In genomic region chr3:102355352-102355751, GRCm38 (mm10) we compare ENCODE assay signal across 25 mouse cellular contexts.
A peak's percentile ranks its signal among the peaks of the same experiment; 100 is the strongest.
DNase-seq lines count a peak whose midpoint lies in the region; ATAC-seq and TF ChIP-seq lines count a peak whose summit lies in the region.
"Had no signal": no experiment of that assay in that cellular context is flagged by ENCODE, and none has a peak within 500 bp of the region (broad histone marks: within the 10 kb centered on the region; RNA-seq: fewer than 3 reads in every experiment).

No protein-coding gene starts in this region.

- no peaks in the 10 kb centered on the region for H3K79me3 ChIP-seq in C2C12 (ENCODE audit: low read depth)

- H3K4me3 ChIP-seq in heart, embryonic 11.5 days (ENCODE audit: low read depth, low read length) = no peak overlapping the region
- H3K4me3 ChIP-seq in C2C12 (ENCODE audit: insufficient read depth, poor library complexity, severe bottlenecking) = no peak overlapping the region
- no peak overlapping the region for H3K4me3 ChIP-seq in embryonic fibroblast, embryonic 13.5 days (ENCODE audit: insufficient read depth, low read length)
- no peak overlapping the region for H3K4me3 ChIP-seq in intestine, embryonic 15.5 days (replicated peaks)
- H3K4me3 ChIP-seq: embryonic facial prominence, embryonic 13.5 days; embryonic facial prominence, embryonic 15.5 days; forebrain, embryonic 13.5 days; forebrain, embryonic 15.5 days had no signal

- H3K9ac ChIP-seq in heart, embryonic 11.5 days (ENCODE audit: low read depth, low read length) = no peak overlapping the region
- no peak overlapping the region for H3K9ac ChIP-seq in intestine, embryonic 15.5 days
- H3K9ac ChIP-seq: embryonic facial prominence, embryonic 13.5 days; embryonic facial prominence, embryonic 15.5 days; forebrain, embryonic 13.5 days; forebrain, embryonic 15.5 days; forebrain, postnatal 0 days had no signal

- peak; percentile 53 for DNase-seq in heart, adult 11 months
- peak; percentile 59 for DNase-seq in 3134 (ENCODE audit: extremely low read depth, insufficient read length, low spot score)
- DNase-seq in adrenal gland, postnatal 14 days = no peak
- DNase-seq in gastrocnemius, postnatal 25 days = no peak
- DNase-seq: adrenal gland, adult 8-10 months; adrenal gland, postnatal 25 days; B cell, adult 2 months; cerebellum, adult 11 months; cerebellum, adult 18-20 months; cerebellum, adult 8-10 months; cerebellum, adult 9-11 months; cerebellum, postnatal 14 days; cerebellum, postnatal 36 days; embryo, embryonic 11 days; forebrain, postnatal 0 days had no signal

- H3ac ChIP-seq in C2C12 (ENCODE audit: control insufficient read depth, insufficient read length, low read depth) = no peak overlapping the region

- H3K79me2 ChIP-seq in C2C12 (ENCODE audit: control insufficient read depth, insufficient read depth) = no peaks in the 10 kb centered on the region

- WGBS in heart, embryonic 11.5 days (ENCODE audit: insufficient replicate concordance) = 81% methylated on average over 2 of the region's 2 CpGs
- 82% methylated on average over 2 of the region's 2 CpGs for WGBS in intestine, embryonic 15.5 days

- H3K36me3 ChIP-seq in heart, embryonic 11.5 days (ENCODE audit: control insufficient read depth, insufficient read depth, low read length) = no peaks in the 10 kb centered on the region
- no peaks in the 10 kb centered on the region for H3K36me3 ChIP-seq in C2C12 (ENCODE audit: control insufficient read depth, insufficient read depth)
- H3K36me3 ChIP-seq in intestine, embryonic 15.5 days = no peaks in the 10 kb centered on the region
- H3K36me3 ChIP-seq: embryonic facial prominence, embryonic 13.5 days; embryonic facial prominence, embryonic 15.5 days; forebrain, embryonic 15.5 days had no signal

- no peak for TF ChIP-seq CTCF in C2C12 (IDR thresholded peaks at IDR 0.05; ENCODE audit: control insufficient read depth, insufficient read depth, insufficient read length)
- no peak for TF ChIP-seq CTCF in embryonic fibroblast, embryonic 13.5 days (IDR thresholded peaks at IDR 0.05; ENCODE audit: borderline replicate concordance, insufficient read depth, low read length)

- no peaks in the 10 kb centered on the region for H3K4me1 ChIP-seq in heart, embryonic 11.5 days (ENCODE audit: control insufficient read depth, insufficient read depth, low read length)
- peaks cover 11% of the 10 kb centered on the region for H3K4me1 ChIP-seq in embryonic fibroblast, embryonic 13.5 days (ENCODE audit: control insufficient read depth, insufficient read depth, low read length)
- no peaks in the 10 kb centered on the region for H3K4me1 ChIP-seq in intestine, embryonic 15.5 days (replicated peaks)

- no peaks in the 10 kb centered on the region for H3K27me3 ChIP-seq in heart, embryonic 11.5 days (ENCODE audit: control insufficient read depth, insufficient read depth, low read length)
- no peaks in the 10 kb centered on the region for H3K27me3 ChIP-seq in C2C12 (ENCODE audit: control insufficient read depth, insufficient read depth, insufficient read length)
- H3K27me3 ChIP-seq in intestine, embryonic 15.5 days (replicated peaks) = no peaks in the 10 kb centered on the region
- H3K27me3 ChIP-seq: embryonic facial prominence, embryonic 15.5 days; forebrain, embryonic 13.5 days; forebrain, embryonic 15.5 days; Patski had no signal

- no peak for TF ChIP-seq POLR2A in embryonic fibroblast, embryonic 13.5 days (IDR thresholded peaks at IDR 0.05; ENCODE audit: low read depth, low read length)

- H3K4me2 ChIP-seq in heart, embryonic 11.5 days = no peak overlapping the region
- no peak overlapping the region for H3K4me2 ChIP-seq in intestine, embryonic 15.5 days (replicated peaks)
- H3K4me2 ChIP-seq: embryonic facial prominence, embryonic 13.5 days; embryonic facial prominence, embryonic 15.5 days; forebrain, embryonic 13.5 days; forebrain, embryonic 15.5 days had no signal

- H3K27ac ChIP-seq in heart, embryonic 11.5 days (ENCODE audit: low read depth, low read length) = no peak overlapping the region
- peak overlapping the region; percentile 22; the same call in 1 of the 2 replicates for H3K27ac ChIP-seq in embryonic fibroblast, embryonic 13.5 days (ENCODE audit: insufficient read depth, low read length)
- no peak overlapping the region for H3K27ac ChIP-seq in intestine, embryonic 15.5 days
- H3K27ac ChIP-seq: embryonic facial prominence, embryonic 13.5 days; embryonic facial prominence, embryonic 15.5 days; forebrain, embryonic 13.5 days; forebrain, embryonic 15.5 days had no signal

- no peak for ATAC-seq in heart, embryonic 11.5 days (replicated peaks; ENCODE audit: insufficient number of reproducible peaks, low FRiP score, low TSS enrichment)
- no peak for ATAC-seq in intestine, embryonic 15.5 days
- ATAC-seq: activated CD4-positive, CD25-positive, alpha-beta regulatory T cell, adult 4 months; forebrain, embryonic 13.5 days; forebrain, embryonic 15.5 days; forebrain, postnatal 0 days had no signal

- H3K9me3 ChIP-seq in heart, embryonic 11.5 days (replicated peaks; ENCODE audit: control insufficient read depth, low read length) = no peaks in the 10 kb centered on the region
- no peaks in the 10 kb centered on the region for H3K9me3 ChIP-seq in intestine, embryonic 15.5 days
- H3K9me3 ChIP-seq: embryonic facial prominence, embryonic 13.5 days; embryonic facial prominence, embryonic 15.5 days; forebrain, embryonic 13.5 days; forebrain, embryonic 15.5 days had no signal

TF ChIP-seq in C2C12, 6 proteins besides CTCF, POLR2A, EP300 and RAD21:
- TF ChIP-seq MYOG (IDR thresholded peaks at IDR 0.05; ENCODE audit: control insufficient read depth, extremely low read depth, insufficient read length) (no peak), USF1 (IDR thresholded peaks at IDR 0.05; ENCODE audit: low read depth) (no peak), MYOD1 (IDR thresholded peaks at IDR 0.05; ENCODE audit: control insufficient read depth, insufficient read length, low read depth) (no peak), FOSL1 (IDR thresholded peaks at IDR 0.05; ENCODE audit: insufficient read depth, low read length, poor library complexity, severe bottlenecking) (peak; percentile 15), CEBPB (IDR thresholded peaks at IDR 0.05; ENCODE audit: low read depth) (peak; percentile 70), MAX (IDR thresholded peaks at IDR 0.05) (no peak)
TF ChIP-seq in C2C12: peak in this region for 2.

Comparison
In these comparisons a context has a peak if more than half of its experiments do, and no peak if none do; other contexts are left out.
1. DNase-seq: peak in heart, adult 11 months (single experiment) and 3134 (single experiment); none in adrenal gland, postnatal 14 days (single experiment) and gastrocnemius, postnatal 25 days (single experiment).